Mouse (Mus musculus) E14TG2a.4 (cell line): ENCODE measurements around the gene Dscaml1.

ENCODE experiments used
- H3K27me3 ChIP-seq: 2 replicates; pipeline ENCODE4 v1.6.1; 2014; ENCODE audit warnings: low read length, control low read depth; ENCODE audit not compliant: insufficient read depth
- H3K36me3 ChIP-seq: 2 replicates; pipeline ENCODE4 v1.6.1; 2014; ENCODE audit warnings: low read length, control low read depth; ENCODE audit not compliant: insufficient read depth
- H3K4me1 ChIP-seq: replicated peaks from 2 replicates; pipeline ENCODE4 v1.6.1; 2014; ENCODE audit warnings: low read depth, low read length, control low read depth
- H3K4me3 ChIP-seq: replicated peaks from 2 replicates; pipeline ENCODE4 v1.5.1; 2014; ENCODE audit warnings: mild to moderate bottlenecking, low read length
- H3K9me3 ChIP-seq: 2 replicates; pipeline ENCODE4 v1.6.1; 2014; ENCODE audit warnings: low read length, control low read depth
- CTCF ChIP-seq: conservative IDR thresholded peaks from 2 replicates; pipeline ENCODE4 v1.5.1; 2014; ENCODE audit warnings: low read length
- NANOG ChIP-seq: IDR thresholded peaks from 2 replicates; pipeline ENCODE4 v1.6.1; 2014; ENCODE audit warnings: borderline replicate concordance, low read length, mixed read lengths
- POU5F1 ChIP-seq: IDR thresholded peaks from 2 replicates; pipeline ENCODE4 v1.6.1; 2014; ENCODE audit warnings: low read length, borderline replicate concordance

Dscaml1 gene

DNA sequence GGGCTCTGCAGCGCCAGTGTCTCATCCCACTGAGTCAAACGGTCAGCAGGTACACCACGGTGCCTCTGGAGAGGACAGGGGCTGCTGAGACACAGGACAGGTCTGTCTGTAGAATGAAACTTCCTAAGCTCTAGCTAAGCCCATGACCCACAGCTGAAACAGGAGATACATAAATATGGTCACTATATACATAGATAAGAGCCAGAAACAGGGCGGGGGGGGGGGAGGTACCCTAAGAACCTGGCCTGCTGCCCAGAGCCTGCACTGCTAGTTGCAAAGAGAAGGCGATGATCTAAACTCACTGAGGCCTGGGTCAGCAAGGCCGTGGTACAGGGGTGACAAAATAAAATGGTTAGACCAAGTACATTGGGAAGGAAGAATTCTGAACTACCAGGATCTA lies 361.1 kb downstream of the Dscaml1 start:
- TF ChIP-seq POU5F1 (no peak), CTCF (no peak), NANOG (no peak)
- H3K4me3 ChIP-seq, result no peak overlapping the region
- H3K9me3 ChIP-seq, result no peaks in the 10 kb centered on the region
- H3K36me3 ChIP-seq, result peaks cover 22% of the 10 kb centered on the region
- no peaks in the 10 kb centered on the region for H3K27me3 ChIP-seq
- H3K4me1 ChIP-seq, result peaks cover 17% of the 10 kb centered on the region

DNA sequence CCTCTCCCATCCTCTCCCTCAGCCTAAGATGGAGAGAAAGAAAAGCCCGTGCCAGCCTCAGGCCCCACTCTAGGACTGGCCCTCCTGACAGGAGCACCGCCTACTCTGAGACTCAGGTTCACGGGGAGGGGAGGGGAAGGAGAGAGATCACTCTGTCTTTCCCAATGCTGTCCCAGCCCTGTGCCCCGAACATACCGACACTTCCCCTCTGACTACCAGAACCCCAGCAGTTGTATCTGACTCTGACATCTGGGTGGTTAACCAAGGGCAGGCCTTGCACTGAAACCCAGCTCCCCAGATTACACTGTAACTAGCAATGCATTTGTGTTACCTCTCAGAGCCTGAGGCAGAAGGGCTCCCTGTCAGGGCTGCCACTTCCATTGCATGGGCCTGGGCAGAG lies 362.0 kb downstream of the Dscaml1 start:
- H3K9me3 ChIP-seq, result no peaks in the 10 kb centered on the region
- H3K27me3 ChIP-seq, result no peaks in the 10 kb centered on the region
- TF ChIP-seq CTCF, result no peak
- TF ChIP-seq POU5F1, result no peak
- no peak for TF ChIP-seq NANOG
- H3K4me3 ChIP-seq, result no peak overlapping the region
- peaks cover 17% of the 10 kb centered on the region for H3K4me1 ChIP-seq
- peaks cover 29% of the 10 kb centered on the region for H3K36me3 ChIP-seq

DNA sequence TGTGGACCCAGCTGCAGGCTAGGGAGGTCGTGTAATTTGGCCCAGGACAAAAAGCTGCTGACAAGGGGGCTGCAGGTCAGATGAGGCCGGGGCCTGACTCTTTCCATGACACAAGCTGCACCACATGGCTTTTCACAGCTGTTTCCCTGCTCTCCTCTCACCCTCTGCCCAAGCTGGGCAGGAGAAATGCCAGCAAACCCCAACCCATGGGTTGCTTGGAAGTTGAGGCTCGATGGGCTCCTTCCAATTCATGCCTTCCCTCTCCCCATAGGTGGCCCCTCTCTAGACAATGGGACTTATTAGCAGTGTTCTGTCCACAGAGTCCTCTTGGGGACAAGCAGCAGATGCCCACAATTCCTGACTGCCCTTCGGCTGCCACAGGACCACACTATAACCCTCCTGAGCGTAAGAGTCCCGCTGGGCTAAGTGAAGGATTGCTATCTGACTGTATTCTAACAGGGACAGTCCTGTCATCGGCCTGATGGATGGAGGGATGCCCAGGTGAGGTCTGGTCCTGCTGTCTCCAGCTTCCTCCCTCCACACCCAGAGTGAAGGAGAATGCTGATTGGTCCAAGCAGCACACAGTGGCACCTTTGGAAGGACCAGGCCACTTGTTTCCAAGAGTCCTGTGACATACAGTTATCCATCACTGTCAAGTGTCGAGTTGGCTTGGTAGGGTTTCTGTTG lies 365.2 kb downstream of the Dscaml1 start:
- Histone ChIP-seq H3K27me3 (no peaks in the 10 kb centered on the region), H3K4me3 (no peak overlapping the region), H3K9me3 (no peaks in the 10 kb centered on the region), H3K4me1 (peaks cover 11% of the 10 kb centered on the region), H3K36me3 (peaks cover 38% of the 10 kb centered on the region)
- TF ChIP-seq POU5F1, result no peak
- TF ChIP-seq NANOG, result no peak
- TF ChIP-seq CTCF, result no peak

DNA sequence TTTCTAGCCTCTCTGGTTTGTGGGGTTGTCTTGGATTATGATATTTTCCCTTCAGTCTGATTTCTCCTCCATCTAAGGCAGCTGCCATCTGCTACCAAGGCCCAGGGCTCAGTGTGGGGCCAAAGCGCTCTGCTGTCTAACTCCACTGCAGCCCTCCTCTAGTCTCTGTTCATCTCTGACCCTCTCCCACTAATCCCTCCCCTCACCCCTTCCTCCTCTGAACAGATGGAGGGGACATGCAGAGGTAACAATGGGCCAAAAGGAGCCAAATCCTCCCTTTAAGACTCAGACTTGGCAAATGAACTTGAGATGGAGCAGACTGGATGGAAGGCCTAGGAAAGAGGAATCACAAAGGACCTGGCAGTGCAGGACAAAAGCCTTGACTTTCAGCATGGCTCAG lies 365.8 kb downstream of the Dscaml1 start:
- TF ChIP-seq CTCF (no peak), NANOG (no peak)
- Histone ChIP-seq H3K9me3 (no peaks in the 10 kb centered on the region), H3K4me1 (peaks cover 11% of the 10 kb centered on the region), H3K36me3 (peaks cover 36% of the 10 kb centered on the region), H3K27me3 (no peaks in the 10 kb centered on the region), H3K4me3 (no peak overlapping the region)

DNA sequence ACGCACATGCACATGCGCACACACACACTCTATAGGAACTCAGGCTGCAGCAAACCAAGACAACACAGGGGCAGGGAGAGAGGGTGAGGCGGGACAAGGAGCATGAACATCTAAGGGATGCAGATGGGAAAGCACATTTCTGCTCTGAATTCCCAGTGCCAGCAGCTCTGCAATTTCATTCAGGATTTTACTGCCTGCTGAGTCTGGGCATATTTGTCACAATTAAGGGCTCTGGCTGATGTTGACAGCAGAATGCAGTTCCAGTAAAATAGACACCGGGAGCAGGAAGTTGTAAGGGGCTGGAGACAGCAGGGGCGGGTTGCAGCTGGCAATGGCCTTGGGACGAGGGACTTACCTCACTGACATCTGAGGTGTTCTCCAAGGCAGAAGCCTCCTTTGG lies 367.3 kb downstream of the Dscaml1 start:
- no peak overlapping the region for H3K4me3 ChIP-seq
- H3K27me3 ChIP-seq, result no peaks in the 10 kb centered on the region
- TF ChIP-seq POU5F1, result no peak
- no peak for TF ChIP-seq CTCF
- no peak for TF ChIP-seq NANOG
- peaks cover 17% of the 10 kb centered on the region for H3K4me1 ChIP-seq
- no peaks in the 10 kb centered on the region for H3K9me3 ChIP-seq
- peaks cover 33% of the 10 kb centered on the region for H3K36me3 ChIP-seq

DNA sequence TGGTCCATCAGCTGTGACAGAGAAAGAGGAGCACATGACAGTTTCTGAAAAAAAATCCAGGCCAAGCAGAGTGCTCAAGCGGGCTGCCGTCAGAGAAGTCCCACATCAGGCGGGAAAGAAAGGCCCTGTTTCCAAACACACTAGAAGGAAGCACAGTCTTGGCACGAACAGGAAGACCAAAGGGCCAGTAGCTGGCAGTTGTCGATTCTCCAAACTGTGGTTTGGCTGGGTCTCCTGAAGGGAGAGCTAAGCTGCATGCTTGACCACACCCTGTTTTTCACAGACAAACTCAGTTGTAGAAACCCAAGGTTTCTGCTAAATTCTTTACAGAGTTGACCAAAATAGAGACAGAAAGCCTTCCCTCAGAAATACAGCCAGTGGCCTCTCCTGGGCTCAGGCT lies 369.3 kb downstream of the Dscaml1 start:
- TF ChIP-seq NANOG (no peak), CTCF (no peak), POU5F1 (no peak)
- Histone ChIP-seq H3K36me3 (peaks cover 41% of the 10 kb centered on the region), H3K9me3 (no peaks in the 10 kb centered on the region), H3K4me1 (peaks cover 15% of the 10 kb centered on the region), H3K4me3 (no peak overlapping the region), H3K27me3 (no peaks in the 10 kb centered on the region)

DNA sequence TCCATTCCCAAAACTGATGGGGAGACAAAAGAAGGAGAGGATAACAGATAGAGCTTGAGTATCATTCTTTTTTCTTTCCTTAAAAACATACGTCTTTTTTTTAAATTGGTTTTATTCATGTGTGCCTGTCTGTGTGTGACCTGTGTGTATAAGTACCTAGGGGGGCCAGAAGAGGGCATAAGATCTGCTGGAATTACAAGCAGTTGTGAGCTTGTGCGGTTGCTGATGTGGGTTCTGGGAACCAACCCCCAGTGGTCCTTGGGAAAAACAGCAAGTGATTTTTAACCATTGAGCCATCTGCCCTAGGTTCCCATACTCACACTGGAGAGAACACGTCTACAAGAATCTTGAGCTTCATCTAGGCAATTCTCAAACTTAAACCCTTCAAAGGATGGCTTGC lies 370.8 kb downstream of the Dscaml1 start:
- Histone ChIP-seq H3K27me3 (no peaks in the 10 kb centered on the region), H3K9me3 (no peaks in the 10 kb centered on the region), H3K4me1 (peaks cover 13% of the 10 kb centered on the region), H3K4me3 (no peak overlapping the region), H3K36me3 (peaks cover 43% of the 10 kb centered on the region)
- TF ChIP-seq NANOG (no peak), POU5F1 (no peak), CTCF (no peak)

GRCm38 (mm10) chr9:45798467-45799164 lies 372.2 kb downstream of the Dscaml1 start:
- Histone ChIP-seq H3K36me3 (peaks cover 35% of the 10 kb centered on the region), H3K9me3 (no peaks in the 10 kb centered on the region), H3K4me3 (no peak overlapping the region), H3K4me1 (peaks cover 13% of the 10 kb centered on the region), H3K27me3 (no peaks in the 10 kb centered on the region)
- TF ChIP-seq NANOG (no peak), CTCF (no peak), POU5F1 (no peak)

- no peak overlapping the region for H3K4me3 ChIP-seq
- TF ChIP-seq POU5F1, result no peak
- TF ChIP-seq CTCF, result no peak
- no peak for TF ChIP-seq NANOG
- H3K9me3 ChIP-seq, result no peaks in the 10 kb centered on the region
- peaks cover 16% of the 10 kb centered on the region for H3K4me1 ChIP-seq
- H3K27me3 ChIP-seq, result no peaks in the 10 kb centered on the region
- H3K36me3 ChIP-seq, result peaks cover 29% of the 10 kb centered on the region
Measured at GRCm38 (mm10) chr9:45799402-45799801, 373.0 kb downstream of the Dscaml1 start.
